Mouse (Mus musculus): ENCODE data around the gene Cap1.

GRCm38 (mm10) chr4:122923392-122924344 lies 37.8 kb upstream of the Cap1 start:
- TF ChIP-seq CTCF (IDR thresholded peaks at IDR 0.05; ENCODE audit: control insufficient read depth, insufficient read depth, low read length) (no peak), POLR2A (IDR thresholded peaks at IDR 0.05; ENCODE audit: borderline replicate concordance, control insufficient read depth, low read depth, low read length) (no peak)

Measured in bone marrow, adult 2 months (tissue).